Mouse (Mus musculus) adipose tissue, adult 10 weeks (tissue): ENCODE measurements around the gene Nr4a3. TPM values are rescaled to one million over a fixed set of nuclear protein-coding genes. Genes with fewer than 3 reads are reported as not detected.

Experiments
- polyA plus RNA-seq: library from polyadenylated mRNA; stranded (reverse); fragments of 350-450 nt; fragmentation: Illumina TruSeq; extraction: RNeasy Lipid Tissue Mini Kit (QIAGEN cat#74804); gene quantifications from one replicate; pipeline ENCODE4 v1.2.3, GENCODE M21; 2014; ENCODE audit warnings: low read depth, low replicate concordance

Gene Nr4a3
- polyA plus RNA-seq = 0.63 TPM

DNA sequence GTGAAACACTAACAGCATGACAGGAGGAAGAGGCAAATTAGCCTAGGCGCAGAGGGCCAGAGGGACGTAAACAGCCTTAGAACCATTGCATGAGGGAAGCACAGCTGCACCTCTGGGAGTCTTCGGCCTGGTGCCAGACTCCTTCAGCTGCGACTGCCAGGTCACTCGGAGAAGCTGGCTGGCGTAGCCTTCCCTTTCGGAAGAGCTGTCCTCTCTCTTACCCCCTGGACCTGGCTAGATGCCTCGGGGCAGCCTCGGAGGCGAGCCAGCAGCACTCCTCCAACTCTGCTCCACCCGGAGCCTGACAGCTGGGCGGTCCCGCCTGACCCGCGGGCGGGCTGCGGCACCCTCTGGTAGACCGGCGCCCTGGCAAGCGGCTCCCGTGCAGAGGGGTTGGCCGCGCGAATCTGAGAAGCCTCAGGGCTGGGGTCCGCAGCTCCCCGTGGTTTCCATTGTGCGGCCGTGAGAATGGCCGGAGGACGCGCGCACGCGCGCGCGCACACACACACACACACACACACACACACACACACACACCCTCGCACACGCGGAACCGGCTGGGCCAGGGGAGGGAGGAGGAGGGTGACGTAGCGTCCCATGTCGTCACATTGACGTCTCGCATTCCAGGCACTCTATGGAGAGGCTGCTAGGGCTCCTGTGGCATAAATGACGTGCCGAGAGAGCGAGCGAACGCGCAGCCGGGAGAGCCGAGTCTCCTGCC is at the start of gene Nr4a3:
Nr4a3 (plus strand) TSS at position 663 of the 721 bp plus-strand sequence.

DNA sequence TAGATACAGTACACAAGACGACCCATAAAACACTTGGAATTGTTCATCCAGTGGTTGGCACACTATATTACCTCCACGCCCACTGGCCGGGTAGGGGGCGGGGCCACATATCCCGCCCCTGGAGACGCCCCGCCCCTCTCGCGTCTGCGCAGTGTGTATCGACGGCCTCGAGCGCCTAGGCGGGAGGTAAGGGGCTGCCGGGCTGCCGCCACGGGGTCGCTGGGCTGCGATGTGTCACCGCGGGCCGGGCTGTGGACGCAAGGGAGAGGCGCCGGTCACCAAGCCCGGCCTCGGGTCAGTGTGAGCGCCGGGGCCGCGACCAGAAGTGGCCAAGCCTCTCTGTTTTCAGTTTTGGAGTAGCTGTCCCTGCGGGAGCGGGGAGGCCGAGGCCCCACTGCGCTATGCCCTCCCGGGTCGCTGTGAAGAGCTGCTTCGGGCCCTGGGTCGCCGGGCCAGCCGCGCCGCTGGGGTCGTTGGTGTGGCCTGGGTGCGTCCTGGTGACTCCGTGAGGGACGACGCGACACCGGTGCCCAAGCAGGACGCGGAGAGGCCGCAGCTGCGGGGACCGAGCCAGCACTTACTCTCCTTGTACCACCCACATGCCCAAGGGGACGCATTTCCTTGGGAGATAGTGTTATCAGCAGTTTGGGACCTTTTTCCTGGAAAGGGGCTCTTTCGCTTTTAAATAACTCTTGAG is 80.0 kb downstream of the Nr4a3 start, which contains the start of gene Stx17:
Stx17 (plus strand) TSS at position 143 of the 697 bp plus-strand sequence.

Other genes with a start within 250 kb of the Nr4a3 start
- 22.8 TPM for gene Stx17, start 79.8 kb downstream of the Nr4a3 start, polyA plus RNA-seq
- gene Erp44, start 234.4 kb downstream of the Nr4a3 start, polyA plus RNA-seq = 73.0 TPM
- gene Invs, start 234.6 kb downstream of the Nr4a3 start, polyA plus RNA-seq = 6.0 TPM